Mouse (Mus musculus) liver, embryonic 14.5 days (tissue): ENCODE results near the gene Ust. TPM values are rescaled to one million over a fixed set of nuclear protein-coding genes. Genes with fewer than 3 reads are reported as not detected.

ENCODE experiments used
- ATAC-seq: fragments of 200-750 bp; cut with Nextera tagmentation; 2 replicates; pipeline ENCODE4 v1.8.0; 2017; ENCODE audit warnings: moderate number of reproducible peaks, mild to moderate bottlenecking, moderate library complexity; ENCODE audit not compliant: insufficient read depth
- DNase-seq, 3 experiments: peaks; one replicate each; pipeline ENCODE4 v3.0.0-alpha.2; 2012 to 2013; ENCODE audit warnings: low read depth in 3 of 3, low spot score in 3 of 3
- H3K27ac ChIP-seq: fragments of 300-500 bp; sonication (generic); 2 replicates; pipeline ENCODE4 v1.5.1; 2014; ENCODE audit warnings: moderate library complexity, mild to moderate bottlenecking, control low read depth, inconsistent platforms
- H3K27me3 ChIP-seq: fragments of 300-500 bp; sonication (generic); 2 replicates; pipeline ENCODE4 v1.6.1; 2014; ENCODE audit warnings: mild to moderate bottlenecking, low read length, moderate library complexity; ENCODE audit not compliant: control insufficient read depth, insufficient read depth
- H3K36me3 ChIP-seq: fragments of 300-500 bp; sonication (generic); replicated peaks from 2 replicates; pipeline ENCODE4 v1.6.1; 2014; ENCODE audit warnings: low read depth; ENCODE audit not compliant: control insufficient read depth, insufficient read depth
- H3K4me1 ChIP-seq, 2 experiments: fragments of 200-500 bp in 1 of 2; fragments of 300-500 bp in 1 of 2; sonication (generic) in 1 of 2; replicated peaks; 2 replicates each; pipeline ENCODE4 v1.6.1; 2012 to 2014; ENCODE audit warnings: antibody characterized with exemption in 1 of 2, inconsistent platforms in 1 of 2, low read length in 1 of 2; ENCODE audit not compliant: control insufficient read depth in 2 of 2, insufficient read depth in 2 of 2
- H3K4me2 ChIP-seq: fragments of 300-500 bp; sonication (generic); 2 replicates; pipeline ENCODE4 v1.6.1; 2014; ENCODE audit warnings: low read depth, mild to moderate bottlenecking, control low read depth, moderate library complexity
- H3K4me3 ChIP-seq, 2 experiments: fragments of 200-500 bp in 1 of 2; fragments of 300-500 bp in 1 of 2; sonication (generic) in 1 of 2; 2 replicates each; pipeline ENCODE4 v1.5.1; 2012 to 2014; ENCODE audit warnings: low read depth in 2 of 2, low read length in 2 of 2, mild to moderate bottlenecking in 2 of 2, control low read depth in 1 of 2, inconsistent platforms in 1 of 2, moderate library complexity in 1 of 2; ENCODE audit not compliant: insufficient read depth in 1 of 2
- H3K9ac ChIP-seq: fragments of 300-500 bp; sonication (generic); replicated peaks from 2 replicates; pipeline ENCODE4 v1.6.1; 2014; ENCODE audit warnings: mild to moderate bottlenecking, control low read depth, moderate library complexity
- H3K9me3 ChIP-seq: fragments of 300-500 bp; sonication (generic); 2 replicates; pipeline ENCODE4 v1.6.1; 2016; ENCODE audit warnings: low read length, mixed read lengths; ENCODE audit not compliant: control insufficient read depth
- CTCF ChIP-seq: IDR thresholded peaks from 2 replicates; pipeline ENCODE4 v1.5.1; 2016; ENCODE audit warnings: antibody characterized with exemption, low read depth, control low read depth
- EP300 ChIP-seq: IDR thresholded peaks from 2 replicates; pipeline ENCODE4 v1.6.1; 2016; ENCODE audit warnings: antibody characterized with exemption, low read depth
- WGBS: fragments of 180-500 bp; shearing (Covaris S2); extraction: QIAGEN DNeasy Blood & Tissue Kit; methylation state at CpG from one replicate; pipeline ENCODE4 v1.1.7; 2014; ENCODE audit not compliant: insufficient replicate concordance; 5-methylcytosine and 5-hydroxymethylcytosine counted together
- polyA plus RNA-seq, 2 experiments: library from polyadenylated mRNA; depleted of rRNA in 1 of 2; stranded (reverse) in 1 of 2; unstranded in 1 of 2; fragments of >200 nt; fragmentation: Nextera tagmentation in 1 of 2; extraction: Ambion mirVana in 1 of 2; gene quantifications; 2 replicates each; pipeline versions ENCODE4 v1.2.1 to v1.2.3; 2012 to 2014

The Ust gene
- polyA plus RNA-seq, 2 experiments: 0.30 to 0.42 TPM

DNA sequence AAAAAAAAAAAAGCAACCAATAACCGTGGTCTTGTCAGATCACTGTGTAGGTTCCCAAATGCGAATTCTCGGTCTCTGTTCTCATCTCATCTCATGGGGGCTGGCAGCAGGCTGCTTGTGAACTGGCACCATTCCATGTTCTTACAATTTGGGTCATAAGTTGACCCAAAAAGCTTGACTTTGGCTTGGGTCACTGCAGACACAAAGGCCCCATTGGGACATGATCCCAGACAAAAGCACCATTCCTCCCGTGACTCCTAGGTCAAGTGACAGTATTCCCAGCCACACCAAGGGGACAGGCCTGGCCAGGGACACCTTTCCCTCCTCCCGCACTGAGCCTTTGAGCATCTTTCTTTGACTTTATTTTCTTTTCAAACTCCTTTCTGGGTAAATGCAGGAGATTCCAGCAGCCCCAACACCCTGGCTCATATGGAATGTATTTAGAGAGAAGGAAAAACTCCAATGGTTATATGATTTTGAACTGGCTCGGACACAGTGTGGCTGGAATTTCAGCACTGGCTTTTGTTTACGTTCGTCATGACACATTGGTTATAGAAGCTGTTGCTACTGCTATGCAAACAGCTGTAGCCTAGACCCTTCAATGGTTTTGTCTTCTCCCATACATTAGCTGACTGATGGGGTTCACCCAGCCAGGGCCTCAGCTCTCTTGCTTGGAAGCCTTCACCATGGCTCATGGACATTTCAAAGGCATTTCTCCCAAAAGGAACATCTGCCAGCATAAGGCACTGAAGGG lies 285.3 kb downstream of the Ust start:
- no peak overlapping the region for H3K4me2 ChIP-seq
- TF ChIP-seq EP300: no peak
- no peak for TF ChIP-seq CTCF
- DNase-seq (no peak), ATAC-seq (no peak)
- no peak overlapping the region for H3K27ac ChIP-seq
- H3K27me3 ChIP-seq: no peaks in the 10 kb centered on the region
- H3K36me3 ChIP-seq: no peaks in the 10 kb centered on the region
- H3K9ac ChIP-seq: no peak overlapping the region
- 66% methylated on average over 8 of the region's 8 CpGs for WGBS
- H3K4me1 ChIP-seq: no peaks in the 10 kb centered on the region
- no peak overlapping the region for H3K4me3 ChIP-seq
- no peaks in the 10 kb centered on the region for H3K9me3 ChIP-seq

DNA sequence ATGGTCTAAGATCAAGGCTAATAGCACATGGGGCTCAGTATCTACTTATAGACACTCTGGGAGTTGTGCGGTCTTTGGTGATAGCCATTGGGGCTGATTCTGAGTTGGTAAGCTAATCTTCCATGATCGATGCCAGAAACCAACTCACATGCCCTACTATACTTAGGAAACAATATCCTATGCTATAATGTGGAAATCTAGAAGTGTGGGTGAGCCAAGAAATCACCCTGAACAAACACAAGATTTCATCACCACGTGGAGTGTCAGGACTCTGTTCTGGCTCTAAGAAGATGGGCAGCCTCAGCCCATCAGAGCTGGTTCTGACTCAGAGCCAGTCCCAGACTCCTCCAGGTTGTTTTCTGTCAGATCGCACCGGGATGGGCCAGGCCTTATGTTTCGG lies 286.1 kb downstream of the Ust start:
- Histone ChIP-seq H3K36me3 (no peaks in the 10 kb centered on the region), H3K27me3 (no peaks in the 10 kb centered on the region), H3K27ac (no peak overlapping the region), H3K4me3 (no peak overlapping the region), H3K9me3 (no peaks in the 10 kb centered on the region), H3K4me2 (no peak overlapping the region), H3K9ac (no peak overlapping the region), H3K4me1 (no peaks in the 10 kb centered on the region)
- ATAC-seq: no peak
- WGBS: 73% methylated on average over 6 of the region's 6 CpGs
- no peak for DNase-seq
- no peak for TF ChIP-seq CTCF
- TF ChIP-seq EP300: no peak

DNA sequence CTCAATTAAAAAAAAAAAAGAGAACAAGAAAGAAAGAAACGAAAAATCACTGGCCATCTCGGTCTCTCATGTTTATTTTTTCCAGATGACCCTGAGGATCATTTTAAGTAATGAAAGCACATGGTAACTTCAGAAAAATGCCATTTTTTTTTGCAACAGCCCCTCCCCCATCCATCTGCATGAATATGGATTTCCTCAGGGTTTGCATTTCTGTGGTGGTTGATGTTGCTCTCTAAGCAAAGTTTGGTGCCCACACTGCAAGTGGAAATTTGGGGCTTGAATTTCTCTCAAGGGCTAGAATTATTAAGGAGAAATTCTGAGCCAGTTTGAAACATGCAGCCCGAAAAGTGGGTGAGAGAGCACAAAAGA lies 290.3 kb downstream of the Ust start:
- no peak for DNase-seq
- no peak overlapping the region for H3K4me2 ChIP-seq

DNA sequence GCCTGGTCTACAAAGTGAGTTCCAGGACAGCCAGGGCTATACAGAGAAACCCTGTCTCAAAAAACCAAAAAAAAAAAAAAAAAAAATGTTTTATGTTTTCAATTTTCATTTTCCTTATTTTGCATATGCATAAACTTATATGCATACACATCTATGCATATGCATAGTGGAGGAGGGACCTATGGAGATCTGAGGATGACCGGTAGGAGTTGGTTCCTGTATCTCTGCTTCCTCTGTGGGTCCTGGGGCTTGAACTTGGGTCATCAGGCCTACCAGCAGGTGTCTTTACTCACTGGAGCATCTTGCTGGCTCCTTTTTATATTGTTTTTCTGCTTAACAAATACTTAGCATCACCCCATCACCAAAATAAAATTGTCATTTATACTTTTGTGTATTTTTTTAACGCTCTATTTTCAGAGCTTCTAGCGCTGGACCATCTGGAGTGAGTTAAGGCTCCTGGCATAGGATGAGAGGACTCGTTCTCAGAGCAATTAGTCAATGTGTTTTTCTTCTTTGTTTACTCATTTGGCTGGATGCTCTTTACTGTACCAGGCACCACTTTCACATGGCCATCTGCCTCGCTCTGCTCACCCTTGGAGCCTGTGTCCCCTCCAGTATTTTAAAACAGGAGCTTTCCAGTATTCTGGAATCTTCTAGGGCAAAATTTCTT lies 290.8 kb downstream of the Ust start:
- Histone ChIP-seq H3K9ac (no peak overlapping the region), H3K4me1 (no peaks in the 10 kb centered on the region), H3K27ac (no peak overlapping the region), H3K27me3 (no peaks in the 10 kb centered on the region), H3K36me3 (no peaks in the 10 kb centered on the region), H3K4me2 (no peak overlapping the region), H3K4me3 (no peak overlapping the region), H3K9me3 (no peaks in the 10 kb centered on the region)
- DNase-seq (no peak), ATAC-seq (no peak)
- 58% methylated on average over 5 of the region's 5 CpGs for WGBS
- TF ChIP-seq CTCF (no peak), EP300 (no peak)

More for the DNA sequence above, 290.3 kb downstream of the Ust start:
- no peaks in the 10 kb centered on the region for H3K36me3 ChIP-seq
- no peak overlapping the region for H3K27ac ChIP-seq
- H3K9me3 ChIP-seq: no peaks in the 10 kb centered on the region
- WGBS: 49% methylated on average over 3 of the region's 3 CpGs
- no peak overlapping the region for H3K9ac ChIP-seq
- no peaks in the 10 kb centered on the region for H3K4me1 ChIP-seq
- no peak overlapping the region for H3K4me3 ChIP-seq
- ATAC-seq: no peak
- TF ChIP-seq CTCF: no peak
- no peak for TF ChIP-seq EP300
- H3K27me3 ChIP-seq: no peaks in the 10 kb centered on the region

DNA sequence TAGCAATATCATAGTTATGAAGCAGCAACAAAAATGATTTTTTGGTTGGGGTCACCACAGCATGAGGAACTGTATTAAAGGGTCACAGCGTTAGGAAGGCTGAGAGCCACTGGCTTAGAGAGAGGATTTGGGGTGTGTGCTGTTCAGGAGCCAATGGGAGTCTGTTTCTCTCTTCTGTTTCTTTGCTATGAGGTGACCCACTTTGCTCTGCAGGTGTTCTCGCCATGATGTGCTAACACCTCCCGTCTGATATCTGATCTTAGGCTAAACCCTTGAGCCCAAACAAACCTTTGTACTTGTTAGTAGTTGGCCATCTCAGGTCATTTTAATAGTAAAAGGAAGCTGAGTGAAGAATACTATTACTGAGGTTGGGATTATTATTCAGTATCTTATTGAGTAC lies 292.0 kb downstream of the Ust start:
- DNase-seq (no peak), ATAC-seq (no peak)
- H3K9me3 ChIP-seq: no peaks in the 10 kb centered on the region
- no peak overlapping the region for H3K27ac ChIP-seq
- no peak for TF ChIP-seq EP300
- TF ChIP-seq CTCF: no peak
- no peak overlapping the region for H3K4me3 ChIP-seq
- no peaks in the 10 kb centered on the region for H3K36me3 ChIP-seq
- H3K4me2 ChIP-seq: no peak overlapping the region
- H3K4me1 ChIP-seq: no peaks in the 10 kb centered on the region
- H3K9ac ChIP-seq: no peak overlapping the region
- H3K27me3 ChIP-seq: no peaks in the 10 kb centered on the region
- 45% methylated on average over 3 of the region's 3 CpGs for WGBS
